Mouse (Mus musculus) right cerebral cortex, postnatal 14 days (tissue): ENCODE data around the gene 1700017B05Rik.

Source experiments
- DNase-seq: peaks from one replicate; pipeline ENCODE4 v3.0.0; 2022

Gene 1700017B05Rik

GRCm38 (mm10) chr9:57271837-57272562, 9.6 kb upstream of the 1700017B05Rik start:
- DNase-seq = no peak

DNA sequence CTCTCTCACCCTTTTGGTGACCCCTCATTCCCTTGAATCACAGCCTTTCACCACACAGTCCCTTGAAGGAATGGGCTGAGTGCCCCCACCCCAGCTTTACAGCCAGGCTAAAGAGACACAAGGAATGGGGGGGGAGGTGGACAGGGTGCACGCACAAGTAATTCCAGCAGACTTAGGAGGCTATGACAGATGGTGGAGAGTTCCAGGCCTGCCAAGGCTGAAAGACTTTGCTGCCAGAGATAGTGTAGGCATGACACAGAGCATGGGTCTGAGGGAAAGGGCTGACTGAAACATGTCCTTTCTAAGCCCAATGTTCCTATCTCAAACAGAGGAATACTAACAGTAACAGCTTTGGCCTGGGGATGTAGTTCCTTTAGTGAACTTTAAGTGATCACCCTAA, 8.7 kb upstream of the 1700017B05Rik start:
- DNase-seq = no peak

- DNase-seq = no peak
Observed at GRCm38 (mm10) chr9:57270399-57270798, 8.0 kb upstream of the 1700017B05Rik start.

DNA sequence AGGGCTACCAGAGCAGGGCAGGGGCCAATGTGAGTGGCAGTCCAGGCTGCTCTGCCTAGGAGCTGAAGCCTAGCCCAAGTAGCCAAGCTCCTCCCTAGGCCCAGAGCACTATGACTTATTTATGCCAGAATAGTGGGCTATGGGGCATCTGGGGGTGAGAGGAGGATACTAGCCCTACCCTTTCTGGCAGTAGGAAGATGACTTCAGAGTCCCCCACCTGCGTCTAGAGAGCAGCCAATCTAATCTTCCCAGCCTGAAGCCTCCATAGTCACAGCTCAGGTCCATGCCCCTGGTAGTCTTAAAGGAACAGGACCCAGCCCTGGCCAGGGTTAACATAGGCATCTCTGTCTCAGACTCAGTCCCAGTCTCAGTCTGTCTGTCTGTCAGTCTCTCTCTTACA, 7.0 kb upstream of the 1700017B05Rik start:
- no peak for DNase-seq

DNA sequence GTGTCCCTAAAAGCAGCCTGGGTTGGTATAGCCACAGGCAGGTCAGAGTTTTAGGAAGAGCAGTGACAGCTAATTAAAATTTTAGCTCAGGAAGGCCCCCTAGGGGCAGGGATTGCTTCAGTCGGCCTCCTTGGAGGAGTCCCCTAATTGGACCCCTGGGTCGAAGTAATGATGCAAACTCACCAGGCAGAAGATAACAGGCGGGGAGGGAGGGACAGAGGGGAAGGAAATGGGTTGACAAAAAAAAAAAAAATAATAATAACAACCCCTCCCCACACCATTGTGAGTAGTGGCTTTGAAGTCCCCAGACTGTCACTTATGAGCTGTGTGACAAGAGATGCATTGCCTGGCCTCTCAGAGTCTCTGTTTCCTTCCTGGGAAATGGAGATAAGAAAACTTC, 6.2 kb upstream of the 1700017B05Rik start:
- no peak for DNase-seq

- no peak for DNase-seq
Observed at GRCm38 (mm10) chr9:57268078-57268477, 5.7 kb upstream of the 1700017B05Rik start.

DNA sequence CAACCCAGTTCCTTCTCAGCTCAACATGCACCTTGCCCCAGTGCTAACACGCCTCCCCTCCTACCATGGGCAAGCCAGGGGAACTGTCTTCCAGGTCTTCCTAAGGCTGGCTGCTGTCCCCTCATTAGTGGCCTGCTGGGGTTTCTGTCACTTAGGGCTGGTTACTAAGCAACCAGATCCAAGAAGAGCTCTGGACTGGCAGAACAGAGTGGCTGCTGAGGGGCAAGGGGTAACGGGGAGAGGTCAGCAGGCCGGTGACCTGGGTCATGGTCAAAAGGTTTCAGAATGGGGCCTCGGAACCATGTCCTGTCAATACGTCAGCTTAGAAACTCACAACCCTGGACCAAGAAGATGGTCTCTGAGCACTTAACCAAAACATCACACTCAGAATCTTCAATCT, 5.0 kb upstream of the 1700017B05Rik start:
- DNase-seq = no peak

GRCm38 (mm10) chr9:57265125-57265524, 2.7 kb upstream of the 1700017B05Rik start:
- no peak for DNase-seq

- DNase-seq = no peak
Observed at GRCm38 (mm10) chr9:57262795-57263684, 628 bp upstream of the 1700017B05Rik start.

GRCm38 (mm10) chr9:57261516-57261912, 898 bp downstream of the 1700017B05Rik start:
- peak; percentile 70 for DNase-seq

DNA sequence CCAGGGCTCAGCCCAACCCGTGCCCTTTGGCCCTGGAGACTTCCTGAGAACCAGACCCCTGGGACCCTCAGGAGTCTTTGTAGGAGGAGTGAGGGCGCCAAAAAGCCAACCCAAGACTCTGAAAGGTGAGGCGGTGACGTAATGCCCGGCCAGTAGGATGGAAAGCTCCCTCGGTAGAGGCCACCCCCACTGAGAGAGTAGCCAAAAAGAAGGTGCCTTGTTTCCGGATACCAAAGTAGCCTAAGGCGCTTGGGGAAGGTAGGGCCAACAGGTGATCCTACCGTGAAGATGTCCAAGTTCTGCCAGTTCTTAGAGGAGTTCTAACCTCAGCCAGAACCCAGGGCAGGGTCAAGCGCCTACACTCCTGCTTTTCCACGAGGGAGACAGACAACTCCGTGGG, 1.5 kb downstream of the 1700017B05Rik start:
- DNase-seq = no peak

- DNase-seq = peak; percentile 93
Observed at GRCm38 (mm10) chr9:57259736-57260135, 2.7 kb downstream of the 1700017B05Rik start.

DNA sequence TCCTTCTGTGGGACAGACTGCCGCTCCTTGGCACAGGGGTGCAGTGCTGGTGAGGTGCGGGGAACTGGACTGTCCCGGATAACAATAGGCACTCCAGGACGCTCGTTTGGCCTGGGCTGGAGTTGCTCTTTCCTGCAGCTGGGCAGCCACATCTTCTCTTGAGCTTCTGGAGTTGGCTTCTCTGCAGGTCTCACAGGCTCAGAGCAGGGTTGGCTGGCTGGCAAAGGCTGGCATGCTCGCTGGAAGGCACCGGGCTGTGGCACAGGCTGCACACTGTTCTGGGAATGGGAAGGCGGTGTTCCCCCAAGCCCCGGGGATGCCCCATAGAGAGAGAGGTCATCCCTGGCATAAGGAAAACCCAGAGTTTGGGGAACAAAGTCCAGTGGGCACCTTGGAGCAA, 4.8 kb downstream of the 1700017B05Rik start:
- no peak for DNase-seq

- DNase-seq = no peak
Observed at GRCm38 (mm10) chr9:57256861-57257260, 5.6 kb downstream of the 1700017B05Rik start.

- DNase-seq = no peak
Observed at GRCm38 (mm10) chr9:57256309-57256708, 6.1 kb downstream of the 1700017B05Rik start.

DNA sequence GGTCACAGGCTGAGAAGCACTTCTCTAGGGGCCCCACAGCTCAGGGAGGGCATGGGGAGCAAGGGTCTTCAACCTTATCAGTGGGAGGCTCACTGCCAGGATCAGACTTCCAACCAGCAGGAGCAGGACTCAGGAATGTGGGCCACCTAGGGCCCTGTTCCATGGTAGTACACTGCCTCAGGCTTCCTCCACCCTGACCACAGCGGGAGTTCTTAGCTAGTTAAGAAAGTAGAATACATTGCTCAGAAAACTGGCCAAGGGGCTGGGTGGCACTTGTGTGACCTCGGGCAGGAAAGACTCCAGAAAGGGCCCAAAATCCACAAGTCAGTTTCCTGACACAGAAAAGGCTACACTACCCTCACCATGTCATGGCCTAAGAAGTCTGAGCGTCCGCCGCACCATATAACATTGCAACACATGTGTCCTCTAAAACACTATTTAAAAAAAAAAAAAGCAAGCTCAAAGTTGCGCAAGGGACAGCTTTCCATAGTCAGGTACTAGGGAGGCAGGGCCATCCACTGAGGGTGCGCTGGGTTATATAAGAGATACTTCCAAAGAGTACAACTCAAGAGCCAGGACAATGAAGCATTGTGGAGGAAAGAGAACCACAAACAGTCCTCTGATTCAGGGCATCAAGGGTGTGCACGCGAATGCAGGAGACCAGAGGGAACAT, 7.5 kb downstream of the 1700017B05Rik start:
- DNase-seq = no peak

DNA sequence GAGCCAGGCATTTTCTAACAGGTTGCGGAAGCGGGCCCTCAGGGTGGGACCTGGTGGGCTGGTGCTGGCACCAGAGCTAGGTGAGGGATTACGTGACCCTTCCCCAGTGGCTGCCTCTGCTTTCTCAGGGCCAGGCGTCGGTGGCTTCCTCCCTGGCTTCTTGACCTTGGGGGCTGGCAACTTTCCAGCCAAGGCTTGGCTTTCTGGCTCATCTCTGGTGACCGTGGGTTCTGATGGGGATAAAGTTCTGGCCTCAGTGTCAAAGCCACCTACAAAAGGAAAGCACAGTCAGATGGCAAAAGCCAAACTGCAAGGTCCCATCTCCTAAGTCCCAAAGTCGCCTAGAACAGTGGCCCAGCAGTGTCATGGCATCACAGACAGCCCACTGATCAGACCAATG, 8.4 kb downstream of the 1700017B05Rik start:
- no peak for DNase-seq

DNA sequence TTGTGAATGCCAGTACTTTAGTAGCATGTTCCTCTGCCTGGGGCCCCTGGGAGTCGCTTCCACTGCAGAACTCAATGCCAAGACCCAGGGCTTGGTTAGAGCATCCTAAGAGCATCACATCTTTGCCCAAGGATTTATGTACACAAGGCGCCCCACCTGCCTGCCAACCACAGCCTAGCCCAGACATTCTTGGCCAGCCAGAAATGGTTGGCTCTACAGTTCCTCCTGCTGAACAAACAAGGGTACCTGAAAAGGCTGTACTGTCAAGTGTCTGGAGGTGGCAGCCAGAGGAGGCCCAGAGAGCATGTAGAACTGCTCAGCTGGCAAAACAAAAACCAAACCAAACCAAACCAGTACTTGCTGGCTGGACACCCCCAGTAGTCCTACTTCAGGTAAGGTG, 11.3 kb downstream of the 1700017B05Rik start:
- DNase-seq = no peak

DNA sequence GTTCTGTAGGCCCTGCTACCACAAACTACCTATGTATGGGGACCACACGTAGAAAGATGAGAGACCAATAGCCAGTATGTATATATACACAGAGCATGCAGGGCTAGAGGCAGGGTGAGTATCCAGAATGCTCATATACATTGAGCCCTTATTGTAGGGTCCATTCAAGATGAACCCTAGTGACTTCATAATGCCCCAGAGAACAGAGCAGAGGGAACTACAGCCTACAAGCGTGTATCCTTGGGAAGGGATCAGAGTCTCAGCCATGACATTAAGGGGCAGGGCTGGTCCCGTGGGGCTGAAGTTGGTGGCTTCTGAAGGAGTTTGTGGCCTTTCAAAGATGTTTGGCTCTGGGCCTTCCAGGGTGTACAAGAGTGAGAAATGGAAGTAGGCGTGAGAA, 12.4 kb downstream of the 1700017B05Rik start:
- DNase-seq = no peak

DNA sequence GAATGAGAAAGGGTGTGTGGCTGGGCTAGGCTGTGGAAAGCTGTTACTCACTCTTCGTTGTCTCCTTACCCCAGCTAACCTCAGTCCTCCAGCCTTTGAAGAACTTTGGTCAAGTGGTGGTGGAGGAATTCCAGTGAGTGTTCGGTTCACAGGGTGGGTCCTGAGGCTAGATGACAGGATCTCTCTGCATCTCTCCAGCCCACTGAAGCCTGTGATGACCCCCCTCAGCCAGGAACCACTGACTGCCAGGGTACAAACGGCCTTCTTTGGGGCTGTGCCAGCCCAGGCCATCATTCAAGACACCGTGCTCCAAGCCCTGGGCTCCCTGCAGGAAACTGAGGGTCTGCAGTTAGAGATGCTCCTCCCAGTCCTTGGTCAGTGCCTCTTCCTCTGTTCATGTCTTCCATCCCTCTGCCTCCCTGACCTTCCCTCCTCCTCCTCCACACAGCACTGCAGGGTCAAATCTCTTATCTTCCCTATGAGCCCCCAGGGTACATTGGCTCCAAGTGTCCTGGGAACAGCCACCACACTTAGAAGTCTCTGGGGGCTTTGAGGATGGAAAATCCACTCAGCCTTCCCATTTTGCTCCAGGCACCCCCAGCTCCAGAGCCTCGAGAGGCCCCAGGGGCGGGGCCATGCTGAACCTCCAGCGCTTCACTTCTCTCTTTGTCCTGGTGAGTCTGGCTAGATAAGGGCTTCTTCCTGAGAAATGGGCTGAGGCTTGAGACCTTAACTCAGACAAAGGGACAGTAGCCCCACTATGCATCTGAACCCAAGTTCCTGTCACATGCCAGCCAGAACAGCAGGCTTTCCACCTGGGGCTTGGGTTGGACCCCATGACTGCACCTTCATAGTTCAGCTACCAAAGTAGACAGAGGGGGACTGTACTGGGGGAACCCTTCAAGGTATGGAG, 14.1 kb downstream of the 1700017B05Rik start:
- no peak for DNase-seq

DNA sequence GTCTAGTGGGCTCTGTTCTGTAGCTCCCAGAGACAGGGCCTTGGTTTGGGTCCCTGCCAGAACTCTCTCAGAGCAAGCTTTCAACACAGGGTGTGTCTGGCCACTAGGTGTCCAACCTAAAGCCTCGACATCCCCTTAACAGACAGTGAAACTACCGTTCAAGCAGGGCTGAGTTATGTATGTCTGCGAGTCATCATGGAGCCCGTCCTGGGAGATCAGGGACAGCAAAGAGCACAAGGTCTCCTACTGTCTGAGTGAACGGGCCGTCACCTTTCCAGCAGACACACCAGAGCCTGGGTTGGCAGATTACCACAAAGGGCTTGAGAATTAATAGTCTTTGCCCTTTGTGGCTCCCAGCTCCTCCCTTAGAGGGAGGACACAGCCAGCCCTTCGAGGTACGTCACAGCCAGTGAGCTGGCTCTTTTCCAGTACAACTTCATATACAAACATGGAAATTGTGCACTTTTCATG, 15.2 kb downstream of the 1700017B05Rik start:
- no peak for DNase-seq

DNA sequence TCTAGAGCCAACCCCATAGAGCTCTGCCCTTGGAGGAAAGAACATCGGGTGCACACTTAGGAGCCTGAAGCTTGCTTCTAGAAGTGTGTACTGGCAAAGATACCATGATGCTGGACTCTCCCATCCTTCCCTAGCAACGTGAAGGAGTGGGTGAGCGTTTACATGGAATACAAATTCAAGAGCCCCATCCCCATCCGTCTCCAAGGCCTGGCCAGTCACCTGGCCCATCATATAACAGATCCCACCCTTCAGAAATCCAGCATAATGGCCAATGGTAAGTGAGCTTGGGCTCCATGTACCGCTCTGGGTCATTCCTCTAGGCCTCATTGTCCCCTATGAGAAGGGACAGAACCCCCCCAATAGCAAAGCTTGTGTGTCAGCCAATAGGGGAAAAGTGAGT, 15.9 kb downstream of the 1700017B05Rik start:
- DNase-seq = no peak
